Comparison of ENCODE assay signal across 8 mouse cellular contexts in the genomic region with DNA sequence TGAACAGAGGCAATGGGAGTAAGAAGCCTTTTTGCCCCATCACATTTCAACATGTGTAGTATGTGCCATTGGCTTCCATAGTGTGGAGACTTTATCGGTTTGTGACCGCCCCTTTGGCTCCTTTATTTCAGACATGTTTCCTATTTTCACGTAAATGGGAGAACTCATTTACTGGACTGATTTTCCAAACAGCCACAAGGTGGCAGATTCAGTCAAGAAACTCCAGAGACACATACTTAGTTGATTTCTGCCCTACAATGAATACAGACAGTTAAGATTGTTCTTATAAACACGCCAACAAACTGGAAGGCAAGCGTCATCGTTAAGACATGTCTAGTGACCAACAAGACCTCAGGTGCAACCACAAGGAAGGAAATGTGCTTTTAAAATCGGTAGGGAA. TPM values are rescaled to one million over a fixed set of nuclear protein-coding genes. Genes with fewer than 3 reads are reported as not detected.
DNase-seq lines count a peak whose midpoint lies in the region; ATAC-seq and TF ChIP-seq lines count a peak whose summit lies in the region.
"Had no signal": no experiment of that assay in that cellular context is flagged by ENCODE, and none has a peak within 500 bp of the region (broad histone marks: within the 10 kb centered on the region; RNA-seq: fewer than 3 reads in every experiment).

No protein-coding gene starts in this region.

- no peaks in the 10 kb centered on the region for H3K79me3 ChIP-seq in C2C12 (ENCODE audit: low read depth)

- no peaks in the 10 kb centered on the region for H3K9me3 ChIP-seq in kidney, embryonic 14.5 days (ENCODE audit: control insufficient read depth, low read length)
- H3K9me3 ChIP-seq: limb, embryonic 13.5 days had no signal

- no peak overlapping the region for H3K27ac ChIP-seq in kidney, embryonic 14.5 days (ENCODE audit: low read depth, low read length)
- H3K27ac ChIP-seq: limb, embryonic 13.5 days had no signal

- H3K9ac ChIP-seq in kidney, embryonic 14.5 days (ENCODE audit: low read depth, low read length): no peak overlapping the region
- H3K9ac ChIP-seq: limb, embryonic 13.5 days had no signal

- no peaks in the 10 kb centered on the region for H3K79me2 ChIP-seq in C2C12 (ENCODE audit: control insufficient read depth, insufficient read depth)

- peak; percentile 4 for TF ChIP-seq CTCF in C2C12 (IDR thresholded peaks at IDR 0.05; ENCODE audit: control insufficient read depth, insufficient read depth, insufficient read length)

- H3ac ChIP-seq in C2C12 (ENCODE audit: control insufficient read depth, insufficient read length, low read depth): no peak overlapping the region

- H3K4me2 ChIP-seq in kidney, embryonic 14.5 days (replicated peaks; ENCODE audit: low read depth, low read length): no peak overlapping the region
- H3K4me2 ChIP-seq: limb, embryonic 13.5 days had no signal

- H3K4me1 ChIP-seq in kidney, embryonic 14.5 days (ENCODE audit: control insufficient read depth, insufficient read depth, low read length): no peaks in the 10 kb centered on the region
- H3K4me1 ChIP-seq: limb, embryonic 13.5 days had no signal

- no peaks in the 10 kb centered on the region for H3K36me3 ChIP-seq in kidney, embryonic 14.5 days (ENCODE audit: control insufficient read depth, insufficient read depth, low read length)
- H3K36me3 ChIP-seq in C2C12 (ENCODE audit: control insufficient read depth, insufficient read depth): no peaks in the 10 kb centered on the region
- H3K36me3 ChIP-seq: limb, embryonic 13.5 days had no signal

- 46% methylated on average over 7 of the region's 7 CpGs for WGBS in kidney, embryonic 14.5 days

- no peak for ATAC-seq in kidney, embryonic 14.5 days (ENCODE audit: low FRiP score, low TSS enrichment)
- ATAC-seq in erythroid progenitor cell, adult 5-6 weeks (replicated peaks; ENCODE audit: low FRiP score, poor library complexity, severe bottlenecking): no peak

- DNase-seq in kidney, adult 18-20 months: peak; percentile 33
- peak; percentile 27 for DNase-seq in Muller cell, postnatal 12 days (ENCODE audit: inconsistent ontology term)
- peak; percentile 52 for DNase-seq in kidney, postnatal 10 days
- no peak for DNase-seq in ovary, adult 18-20 months (ENCODE audit: low spot score)

- H3K4me3 ChIP-seq in kidney, embryonic 14.5 days (ENCODE audit: low read length): no peak overlapping the region
- no peak overlapping the region for H3K4me3 ChIP-seq in C2C12 (ENCODE audit: insufficient read depth, poor library complexity, severe bottlenecking)
- H3K4me3 ChIP-seq: limb, embryonic 13.5 days had no signal

- no peaks in the 10 kb centered on the region for H3K27me3 ChIP-seq in kidney, embryonic 14.5 days (ENCODE audit: control insufficient read depth, insufficient read depth, low read length)
- no peaks in the 10 kb centered on the region for H3K27me3 ChIP-seq in C2C12 (ENCODE audit: control insufficient read depth, insufficient read depth, insufficient read length)
- H3K27me3 ChIP-seq: limb, embryonic 13.5 days had no signal

TF ChIP-seq in C2C12, 6 proteins besides CTCF, POLR2A, EP300 and RAD21:
- TF ChIP-seq FOSL1 (IDR thresholded peaks at IDR 0.05; ENCODE audit: insufficient read depth, low read length, poor library complexity, severe bottlenecking) (no peak), MAX (IDR thresholded peaks at IDR 0.05) (no peak), MYOD1 (IDR thresholded peaks at IDR 0.05; ENCODE audit: control insufficient read depth, insufficient read length, low read depth) (no peak), CEBPB (IDR thresholded peaks at IDR 0.05; ENCODE audit: low read depth) (no peak), MYOG (IDR thresholded peaks at IDR 0.05; ENCODE audit: control insufficient read depth, extremely low read depth, insufficient read length) (no peak), USF1 (IDR thresholded peaks at IDR 0.05; ENCODE audit: low read depth) (no peak)

RNA-seq across cellular contexts. Expression of gene Basp1, which starts 15.0 kb away (rescaled TPM):
- polyA plus RNA-seq in kidney, embryonic 14.5 days (2014; fragmentation: Nextera tagmentation; extraction: Ambion mirVana): 23.4 and 46.8 TPM in 2 replicates
- 164 TPM for polyA plus RNA-seq in C2C12 (2012; fragmentation: generic; extraction: Trizol)
- 2.2 TPM in 1 of 2 replicates, not detected in the other for total RNA-seq in erythroid progenitor cell, adult 5-6 weeks (2015; ENCODE audit: low replicate concordance)
- 2.1 TPM in 1 of 2 replicates, not detected in the other for total RNA-seq in erythroid progenitor cell, adult 5-6 weeks (2017; ENCODE audit: low replicate concordance)
